Mouse (Mus musculus) intestine, embryonic 16.5 days (tissue): ENCODE measurements at regions not wholly inside any gene's neighbourhood (a gene's known extent, or its start where the extent isn't known, plus 50 kb on each side); places are given as distances from the start of the nearest gene placed in this dataset.

ENCODE experiments used
- ATAC-seq: fragments of 200-750 bp; cut with Nextera tagmentation; 2 replicates; pipeline ENCODE4 v1.8.0; 2017; ENCODE audit warnings: moderate TSS enrichment, moderate library complexity
- H3K27ac ChIP-seq: fragments of 300-500 bp; sonication (generic); 2 replicates; pipeline ENCODE4 v1.5.1; 2014; ENCODE audit warnings: mild to moderate bottlenecking, low read length
- H3K27me3 ChIP-seq: fragments of 300-500 bp; sonication (generic); replicated peaks from 2 replicates; pipeline ENCODE4 v1.6.1; 2014; ENCODE audit warnings: low read length, control low read depth, mixed read lengths; ENCODE audit not compliant: control insufficient read depth, insufficient read depth
- H3K36me3 ChIP-seq: fragments of 300-500 bp; sonication (generic); 2 replicates; pipeline ENCODE4 v1.6.1; 2014; ENCODE audit warnings: low read length, control low read depth; ENCODE audit not compliant: control insufficient read depth, insufficient read depth
- H3K4me1 ChIP-seq: fragments of 300-500 bp; sonication (generic); 2 replicates; pipeline ENCODE4 v1.6.1; 2014; ENCODE audit warnings: low read length, control low read depth, mixed read lengths; ENCODE audit not compliant: control insufficient read depth, insufficient read depth
- H3K4me2 ChIP-seq: fragments of 300-500 bp; sonication (generic); 2 replicates; pipeline ENCODE4 v1.6.1; 2014; ENCODE audit warnings: low read depth, low read length, control low read depth
- H3K4me3 ChIP-seq: fragments of 300-500 bp; sonication (generic); 2 replicates; pipeline ENCODE4 v1.5.1; 2014; ENCODE audit warnings: mild to moderate bottlenecking, low read length
- H3K9ac ChIP-seq: fragments of 300-500 bp; sonication (generic); 2 replicates; pipeline ENCODE4 v1.6.1; 2014; ENCODE audit warnings: low read depth, low read length
- H3K9me3 ChIP-seq: fragments of 300-500 bp; sonication (generic); 2 replicates; pipeline ENCODE4 v1.6.1; 2016; ENCODE audit warnings: low read length, control low read depth; ENCODE audit not compliant: control insufficient read depth
- WGBS: fragments of 180-500 bp; shearing (Covaris S2); extraction: QIAGEN DNeasy Blood & Tissue Kit; methylation state at CpG from one replicate; pipeline ENCODE4 v1.1.7; 2014; 5-methylcytosine and 5-hydroxymethylcytosine counted together

DNA sequence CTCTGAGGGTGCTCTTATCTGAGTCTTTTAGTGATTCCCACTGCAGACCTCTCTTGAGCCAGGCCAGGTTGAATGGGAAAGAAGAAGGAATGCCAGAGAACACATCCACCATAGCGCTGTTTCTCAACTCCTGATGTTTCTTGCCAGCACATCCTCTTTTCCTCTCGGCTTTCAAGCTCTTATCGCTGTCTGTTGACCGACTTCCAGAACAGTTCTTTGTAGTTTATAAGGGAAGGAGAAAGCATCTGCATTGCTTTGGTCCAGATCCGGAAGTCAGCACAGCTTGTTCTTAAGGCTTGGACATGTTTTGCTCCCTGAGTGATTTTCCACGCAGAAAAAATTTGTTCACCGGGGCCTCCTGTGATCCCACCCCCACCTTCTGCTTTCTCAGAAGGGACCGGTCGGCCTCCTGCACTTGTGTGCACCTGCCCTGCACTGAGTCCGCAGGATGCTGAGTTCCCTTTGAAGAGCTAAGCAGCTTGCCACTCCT, 183.7 kb downstream of the Bcl2l11 start:
- H3K9ac ChIP-seq: no peak overlapping the region
- WGBS: 35% methylated on average over 10 of the region's 10 CpGs
- H3K27me3 ChIP-seq: no peaks in the 10 kb centered on the region
- ATAC-seq: no peak
- H3K4me2 ChIP-seq: no peak overlapping the region
- H3K9me3 ChIP-seq: no peaks in the 10 kb centered on the region
- H3K4me3 ChIP-seq: no peak overlapping the region
- peaks cover 25% of the 10 kb centered on the region for H3K4me1 ChIP-seq
- H3K27ac ChIP-seq: no peak overlapping the region
- H3K36me3 ChIP-seq: no peaks in the 10 kb centered on the region

DNA sequence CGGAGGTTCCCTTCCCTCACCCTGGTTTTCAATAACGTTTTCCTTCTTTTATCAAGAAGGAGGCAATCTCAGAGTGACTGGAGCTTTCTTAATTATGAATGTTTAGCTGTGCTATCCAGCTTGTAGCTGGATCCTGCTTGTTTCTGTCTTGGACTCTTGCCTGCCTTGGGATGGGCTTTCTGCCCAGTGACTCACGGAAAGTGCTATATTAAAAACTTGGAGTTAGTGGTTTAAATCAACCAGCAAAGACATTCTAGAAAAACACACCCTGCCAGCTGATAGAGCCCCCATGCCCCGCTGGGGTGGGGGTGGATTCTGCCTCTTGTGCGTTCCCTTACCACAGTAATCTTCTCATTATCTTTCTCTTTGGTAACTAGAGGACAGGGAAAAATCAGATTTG, 184.2 kb downstream of the Bcl2l11 start:
- no peaks in the 10 kb centered on the region for H3K27me3 ChIP-seq
- H3K4me1 ChIP-seq: peaks cover 25% of the 10 kb centered on the region
- H3K27ac ChIP-seq: 0 out of 2 replicates have a peak overlapping the region, but pooled peaks have one; percentile 23
- no peak overlapping the region for H3K9ac ChIP-seq
- H3K36me3 ChIP-seq: no peaks in the 10 kb centered on the region
- H3K9me3 ChIP-seq: no peaks in the 10 kb centered on the region
- no peak overlapping the region for H3K4me2 ChIP-seq
- peak; percentile 39; the same call in 1 of the 2 replicates for ATAC-seq
- no peak overlapping the region for H3K4me3 ChIP-seq
- WGBS: 27% methylated on average over 5 of the region's 5 CpGs

DNA sequence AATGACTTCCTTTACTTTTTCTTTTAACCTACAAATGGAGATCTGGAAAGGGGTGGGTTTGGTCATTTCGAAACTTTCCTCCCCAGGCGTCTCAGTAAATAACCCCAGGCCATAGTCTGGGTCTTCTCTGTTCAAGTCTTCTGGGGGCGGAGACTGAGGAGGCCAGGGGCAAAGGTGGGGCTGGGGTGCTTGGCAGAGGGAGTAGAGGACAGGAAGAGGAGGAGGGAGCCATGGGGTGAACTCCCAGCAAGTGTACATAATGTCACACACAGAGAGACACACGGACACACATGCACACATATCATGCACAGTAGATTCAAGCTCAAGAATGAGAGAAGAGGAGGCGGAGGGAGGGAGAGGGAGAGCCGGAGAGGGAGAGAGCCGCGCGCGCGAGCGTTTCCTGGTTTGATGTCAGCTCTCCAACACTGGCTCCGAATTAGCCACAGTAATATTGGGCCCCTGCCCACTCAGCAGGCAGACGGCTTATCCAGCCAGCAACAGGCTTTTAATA, 186.3 kb downstream of the Bcl2l11 start:
- 4% methylated on average over 14 of the region's 14 CpGs for WGBS
- Histone ChIP-seq H3K4me1 (peaks cover 22% of the 10 kb centered on the region), H3K27ac (peak overlapping the region; percentile 49), H3K9me3 (no peaks in the 10 kb centered on the region), H3K4me2 (peak overlapping the region; percentile 40), H3K36me3 (no peaks in the 10 kb centered on the region), H3K27me3 (no peaks in the 10 kb centered on the region), H3K4me3 (peak overlapping the region; percentile 22), H3K9ac (peak overlapping the region; percentile 50)
- peak; percentile 87 for ATAC-seq

DNA sequence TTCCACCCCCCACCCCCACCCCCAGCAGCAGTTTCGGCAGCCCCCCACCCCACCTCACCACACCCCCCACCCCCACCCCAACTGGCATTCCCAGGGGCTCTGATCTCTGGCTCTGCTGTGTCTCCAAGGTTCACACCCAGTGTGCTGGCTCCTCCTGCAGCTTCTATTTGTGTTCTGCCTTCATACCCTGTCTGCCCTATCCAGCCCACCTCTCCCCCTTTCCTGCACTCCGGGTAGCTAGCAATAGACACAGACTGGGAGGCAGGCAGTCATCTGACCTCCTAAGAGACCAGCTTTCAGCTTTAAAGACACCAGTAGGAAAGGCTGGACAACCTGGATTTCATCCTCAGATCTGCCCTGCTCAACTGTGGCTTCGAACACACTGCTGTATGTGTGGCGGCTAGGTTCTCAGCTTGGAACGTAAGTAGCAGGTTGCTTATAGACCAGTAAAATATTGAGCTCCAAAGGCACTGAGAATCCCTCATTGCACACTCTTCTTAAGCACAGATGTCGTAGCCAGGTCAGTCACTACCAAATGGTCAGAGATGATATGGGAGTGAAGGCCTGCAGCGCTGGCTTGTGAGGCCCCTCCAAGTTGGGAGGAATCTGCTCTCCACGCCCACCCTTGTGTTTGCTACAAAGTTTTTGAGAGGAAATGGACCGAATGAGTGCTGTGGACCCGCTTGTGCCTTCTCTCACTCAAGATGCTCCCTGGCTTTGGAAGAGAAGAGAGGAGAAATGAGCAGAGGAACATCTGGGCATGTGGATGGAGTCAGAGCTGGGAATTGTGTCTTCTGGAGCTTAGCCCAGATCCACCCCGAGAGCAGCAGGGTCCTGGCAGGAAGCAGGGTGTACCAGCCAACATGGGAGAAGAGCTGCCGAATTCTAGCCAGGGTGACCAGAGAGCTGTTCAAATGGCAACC, 187.1 kb downstream of the Bcl2l11 start:
- Histone ChIP-seq H3K27ac (no peak overlapping the region; the same call in 1 of the 2 replicates), H3K36me3 (no peaks in the 10 kb centered on the region), H3K4me3 (peak overlapping the region; percentile 22; the same call in 1 of the 2 replicates), H3K9ac (peak overlapping the region; percentile 50), H3K4me1 (peaks cover 22% of the 10 kb centered on the region), H3K27me3 (no peaks in the 10 kb centered on the region), H3K9me3 (no peaks in the 10 kb centered on the region), H3K4me2 (peak overlapping the region; percentile 40)
- WGBS: 62% methylated on average over 11 of the region's 12 CpGs
- ATAC-seq: peak; percentile 41

DNA sequence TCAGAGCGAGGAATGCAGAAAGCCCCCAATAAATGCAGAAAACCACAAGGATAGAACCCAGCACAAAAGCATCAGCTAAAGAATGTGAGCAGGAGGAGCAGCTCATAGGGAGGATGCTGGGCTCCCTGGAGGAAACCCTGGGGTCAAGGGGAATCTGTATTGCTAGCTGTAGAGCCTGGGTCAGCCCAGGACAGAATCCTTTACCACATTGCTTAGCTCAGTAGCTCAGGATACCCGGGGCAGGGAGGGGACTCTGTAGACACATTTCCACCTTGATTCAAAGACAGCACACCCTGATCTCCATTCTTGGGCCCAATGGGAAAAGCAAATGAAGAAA, 187.7 kb downstream of the Bcl2l11 start:
- no peak overlapping the region for H3K4me2 ChIP-seq
- H3K36me3 ChIP-seq: no peaks in the 10 kb centered on the region
- H3K9me3 ChIP-seq: no peaks in the 10 kb centered on the region
- no peak for ATAC-seq
- H3K27me3 ChIP-seq: no peaks in the 10 kb centered on the region
- 59% methylated on average over 2 of the region's 2 CpGs for WGBS
- H3K4me1 ChIP-seq: peaks cover 22% of the 10 kb centered on the region
- H3K9ac ChIP-seq: no peak overlapping the region
- no peak overlapping the region for H3K4me3 ChIP-seq
- H3K27ac ChIP-seq: no peak overlapping the region

DNA sequence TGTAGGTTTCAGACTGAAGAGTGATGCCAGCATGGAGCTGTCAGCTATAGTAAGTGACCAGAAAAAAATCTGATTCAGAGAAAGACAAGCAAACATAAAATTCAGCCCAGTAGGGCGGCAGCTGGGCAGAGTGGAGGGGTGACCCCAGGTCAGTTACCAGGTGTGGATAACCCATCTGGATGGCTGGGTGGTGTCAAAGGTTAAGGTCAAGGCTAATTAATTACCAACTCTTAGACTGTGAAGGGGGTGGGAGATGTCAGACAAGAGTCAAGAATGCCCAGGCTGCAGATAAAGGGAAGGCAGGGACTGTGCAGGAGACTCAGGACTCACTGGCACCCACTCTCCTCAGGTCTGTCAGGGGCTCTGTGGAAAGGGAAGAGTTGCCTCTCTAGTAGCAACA, 188.1 kb downstream of the Bcl2l11 start:
- Histone ChIP-seq H3K9me3 (no peaks in the 10 kb centered on the region), H3K27me3 (no peaks in the 10 kb centered on the region), H3K36me3 (no peaks in the 10 kb centered on the region), H3K27ac (no peak overlapping the region), H3K9ac (no peak overlapping the region), H3K4me3 (no peak overlapping the region), H3K4me1 (peaks cover 22% of the 10 kb centered on the region), H3K4me2 (no peak overlapping the region)
- 66% methylated on average over 1 of the region's 1 CpGs for WGBS
- ATAC-seq: no peak

DNA sequence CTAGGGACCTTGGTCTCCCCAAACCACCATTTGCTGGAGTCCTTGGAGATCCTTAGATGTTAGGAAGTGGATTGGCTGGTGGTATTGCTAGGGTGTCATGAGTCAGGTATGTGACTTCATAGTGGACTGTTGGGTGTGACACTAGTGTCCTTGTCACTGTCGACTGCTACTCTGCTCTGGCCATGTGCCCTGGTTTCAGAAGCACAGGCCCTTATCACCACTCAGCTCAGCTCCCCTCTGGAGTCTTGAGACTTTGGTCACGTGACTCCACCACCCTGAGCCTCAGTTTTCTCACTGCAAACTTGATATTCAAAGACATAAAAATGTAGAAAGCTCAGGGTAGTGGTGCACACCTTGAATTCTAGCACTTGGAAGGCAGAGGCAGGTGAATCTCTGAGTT, 190.7 kb downstream of the Bcl2l11 start:
- Histone ChIP-seq H3K36me3 (no peaks in the 10 kb centered on the region), H3K9me3 (no peaks in the 10 kb centered on the region), H3K9ac (no peak overlapping the region), H3K27ac (no peak overlapping the region), H3K4me3 (no peak overlapping the region), H3K27me3 (no peaks in the 10 kb centered on the region), H3K4me2 (no peak overlapping the region), H3K4me1 (peaks cover 13% of the 10 kb centered on the region)
- no peak for ATAC-seq
- WGBS: 73% methylated on average over 2 of the region's 2 CpGs

DNA sequence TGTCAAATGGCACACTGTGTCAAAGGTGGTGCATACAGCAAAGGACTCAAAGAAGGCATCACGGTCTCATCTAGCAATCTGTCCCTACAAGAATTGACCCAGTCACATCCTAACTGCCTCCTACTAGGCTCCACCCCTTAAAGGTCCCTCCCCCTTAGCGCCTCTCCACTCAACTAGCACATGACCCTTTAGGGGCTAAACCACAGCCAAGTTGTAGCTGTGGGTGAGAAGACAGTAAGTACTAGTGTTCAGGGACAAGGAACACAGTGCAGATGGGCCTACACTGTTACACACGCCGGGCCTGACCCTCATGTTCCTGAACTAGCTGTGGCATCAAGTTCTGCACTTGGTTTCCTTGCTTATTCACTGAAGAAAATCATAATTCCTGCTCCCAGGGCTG, 192.4 kb downstream of the Bcl2l11 start:
- H3K9ac ChIP-seq: no peak overlapping the region
- H3K9me3 ChIP-seq: no peaks in the 10 kb centered on the region
- H3K27me3 ChIP-seq: no peaks in the 10 kb centered on the region

DNA sequence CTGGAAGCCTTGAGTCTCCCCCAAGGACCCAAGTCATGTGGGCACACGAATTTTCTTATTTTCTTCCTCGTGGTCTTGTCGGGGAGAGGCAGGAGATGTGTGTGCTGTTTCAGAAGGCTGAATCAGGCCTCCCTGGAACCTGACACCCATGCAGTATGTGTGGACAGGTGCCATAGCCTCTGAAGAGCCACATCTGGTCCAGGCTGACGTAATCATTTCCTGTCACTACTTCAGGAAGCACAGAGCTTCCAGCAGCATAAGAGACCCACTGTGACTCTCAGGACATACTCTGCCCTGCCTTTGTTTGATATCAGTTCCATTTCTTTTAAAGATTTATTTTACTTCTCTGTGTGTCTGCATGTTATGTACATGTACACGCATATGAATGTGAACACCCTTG, 193.1 kb downstream of the Bcl2l11 start:
- 0 out of 2 replicates have a peak, but pooled peaks cover 2% of the 10 kb centered on the region for H3K4me1 ChIP-seq
- no peak for ATAC-seq
- H3K27ac ChIP-seq: no peak overlapping the region
- no peaks in the 10 kb centered on the region for H3K9me3 ChIP-seq
- H3K4me2 ChIP-seq: no peak overlapping the region
- WGBS: 57% methylated on average over 5 of the region's 5 CpGs
- H3K36me3 ChIP-seq: no peaks in the 10 kb centered on the region
- no peaks in the 10 kb centered on the region for H3K27me3 ChIP-seq
- H3K9ac ChIP-seq: no peak overlapping the region
- H3K4me3 ChIP-seq: no peak overlapping the region

More for the DNA sequence above, 192.4 kb downstream of the Bcl2l11 start:
- H3K27ac ChIP-seq: no peak overlapping the region
- WGBS: 75% methylated on average over 4 of the region's 4 CpGs
- H3K4me1 ChIP-seq: no peaks in the 10 kb centered on the region
- ATAC-seq: no peak
- H3K4me3 ChIP-seq: no peak overlapping the region
- H3K36me3 ChIP-seq: no peaks in the 10 kb centered on the region
- H3K4me2 ChIP-seq: no peak overlapping the region
